Mouse (Mus musculus): ENCODE measurements around the gene Psmb10.

Gene Psmb10

GRCm38 (mm10) chr8:105936866-105937475, 1.3 kb downstream of the Psmb10 start:
- peak; percentile 92 for DNase-seq

- peak; percentile 46 for DNase-seq
Observed at GRCm38 (mm10) chr8:105935863-105936603, 2.2 kb downstream of the Psmb10 start.

DNA sequence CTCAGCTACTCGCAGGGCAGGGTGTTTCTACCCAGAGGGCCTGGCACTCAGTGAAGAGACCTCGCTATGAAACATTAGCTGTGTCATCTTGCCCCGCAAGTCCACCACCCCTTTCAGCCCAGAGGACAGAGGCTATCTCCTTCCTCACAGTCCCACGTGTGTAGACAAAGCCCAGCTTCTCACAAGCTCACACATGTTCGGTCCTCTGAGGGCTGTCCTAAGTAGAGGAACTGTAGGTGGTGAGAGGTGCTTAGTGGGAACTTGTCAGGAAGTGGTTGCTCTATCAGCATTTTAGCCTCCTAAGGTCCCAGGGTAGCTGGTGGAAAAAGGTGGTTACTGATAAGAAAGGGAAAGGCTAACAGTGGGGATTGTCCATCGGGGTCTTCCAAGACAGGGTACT, 3.1 kb downstream of the Psmb10 start:
- DNase-seq: no peak

GRCm38 (mm10) chr8:105933762-105934161, 4.5 kb downstream of the Psmb10 start, which contains the start of gene Ctrl:
Gene Ctrl, minus strand, starts transcription at chr8:105933862.
- DNase-seq: no peak

DNA sequence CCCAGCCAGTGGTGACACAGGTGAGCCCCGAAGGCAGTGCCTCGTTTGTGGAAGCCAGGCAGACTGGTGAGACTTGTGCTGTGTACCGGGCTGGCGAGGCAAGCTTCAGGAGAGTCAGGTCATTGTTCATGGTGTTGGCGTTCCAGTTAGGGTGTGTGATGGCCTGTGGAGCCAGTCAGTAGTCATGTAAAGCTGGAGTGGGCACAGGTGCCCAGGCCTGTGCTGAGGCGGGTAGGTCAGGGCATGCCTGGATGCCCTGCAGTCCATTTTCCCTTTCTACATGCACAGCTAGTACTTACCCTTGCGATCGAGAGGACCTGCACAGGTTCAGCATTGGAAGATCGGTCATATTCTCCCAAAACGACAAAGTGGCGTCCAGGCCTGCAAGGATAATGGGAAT, 5.7 kb downstream of the Psmb10 start:
- DNase-seq: no peak

GRCm38 (mm10) chr8:105931271-105931670, 7.0 kb downstream of the Psmb10 start:
- no peak for DNase-seq

DNA sequence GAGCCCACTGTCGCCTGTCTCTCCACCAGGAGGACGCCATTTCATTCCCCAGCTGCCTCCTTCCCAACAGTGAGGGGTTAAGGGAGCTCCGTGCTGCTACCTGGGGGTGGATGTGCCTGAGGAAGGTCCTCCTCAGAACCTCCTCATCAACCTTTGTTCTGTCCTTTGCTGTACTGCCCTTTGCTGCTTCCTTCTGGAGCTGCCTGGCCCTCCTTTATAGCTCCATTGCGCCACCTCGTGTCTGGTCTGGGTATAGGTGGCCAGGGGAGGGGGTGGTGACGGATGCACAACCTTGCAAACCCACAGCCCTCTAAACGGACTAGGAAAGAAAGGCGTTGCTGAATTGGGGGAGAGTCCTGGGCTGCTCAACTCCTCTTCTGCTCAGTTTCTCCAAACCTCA, 7.6 kb downstream of the Psmb10 start:
- DNase-seq: peak; percentile 86

DNA sequence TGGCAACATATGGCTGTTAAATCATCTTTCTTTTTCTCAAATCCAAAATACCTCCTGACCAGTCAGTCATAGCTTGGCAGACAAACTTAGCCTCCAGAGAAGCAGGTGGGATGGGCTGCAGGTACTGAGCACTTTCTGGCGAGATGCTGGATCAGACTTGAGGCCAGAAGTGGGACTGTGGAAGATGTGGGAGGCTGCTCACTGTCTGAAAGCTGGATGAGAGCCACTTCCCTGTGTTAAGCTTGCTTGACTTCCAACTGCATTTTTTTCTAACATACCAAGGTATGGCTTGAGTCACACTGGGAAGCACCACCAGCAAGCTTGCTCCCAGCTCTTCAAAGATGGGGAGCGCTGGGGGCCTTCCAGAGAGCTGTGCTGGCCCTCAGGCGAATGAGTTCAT, 13.1 kb downstream of the Psmb10 start:
- no peak for DNase-seq

DNA sequence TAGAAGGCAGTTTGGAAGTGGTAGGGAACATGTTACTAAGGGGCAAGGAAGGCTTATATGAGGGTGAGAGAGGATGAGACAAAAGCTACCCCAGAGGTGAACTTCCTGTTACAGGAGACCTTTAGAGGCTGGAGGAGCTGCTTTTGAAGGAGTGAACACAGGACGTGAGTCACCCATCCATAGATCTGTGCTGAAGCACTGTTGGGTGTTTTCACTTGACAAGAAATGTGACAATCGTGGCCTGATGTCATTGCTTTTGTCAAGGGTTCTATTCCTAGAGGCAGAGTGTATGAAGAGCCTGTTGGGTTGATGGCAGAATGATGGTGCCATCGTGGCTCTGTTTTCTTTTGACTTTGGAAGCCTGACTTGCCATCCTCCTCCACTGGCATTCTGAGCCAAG, 18.9 kb downstream of the Psmb10 start:
- no peak for DNase-seq

DNA sequence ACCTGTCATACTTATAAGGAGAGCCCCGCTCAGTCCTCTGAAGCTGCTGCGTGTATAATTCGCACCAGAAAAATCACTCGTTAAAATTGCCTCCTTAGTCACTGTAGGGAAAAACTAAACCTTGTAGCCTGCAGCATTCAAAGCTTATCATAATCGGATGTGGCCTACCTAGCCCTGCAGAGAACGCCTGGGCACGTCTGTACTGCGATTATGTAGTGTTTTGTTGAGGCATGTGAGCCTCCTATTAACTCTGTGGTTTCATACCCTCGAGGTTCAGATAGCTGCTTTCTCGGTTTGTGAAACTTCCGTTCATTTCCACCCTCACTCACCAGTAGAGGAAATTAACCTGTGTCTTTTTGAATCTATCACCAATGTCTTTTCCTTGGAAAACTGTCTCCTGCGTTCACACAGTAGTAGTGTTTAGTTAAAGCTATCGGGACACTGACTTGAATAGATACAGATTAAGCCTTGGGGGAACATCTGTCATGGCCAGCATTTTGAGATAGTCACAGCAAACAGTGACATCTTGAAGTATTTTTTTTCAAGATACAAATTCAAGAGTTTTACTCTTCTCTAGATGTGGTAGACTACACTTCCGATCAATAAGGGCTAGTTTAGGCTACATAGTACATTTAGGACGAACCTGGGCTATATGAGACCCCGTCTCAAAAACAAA, 37.2 kb downstream of the Psmb10 start:
- DNase-seq: no peak

DNA sequence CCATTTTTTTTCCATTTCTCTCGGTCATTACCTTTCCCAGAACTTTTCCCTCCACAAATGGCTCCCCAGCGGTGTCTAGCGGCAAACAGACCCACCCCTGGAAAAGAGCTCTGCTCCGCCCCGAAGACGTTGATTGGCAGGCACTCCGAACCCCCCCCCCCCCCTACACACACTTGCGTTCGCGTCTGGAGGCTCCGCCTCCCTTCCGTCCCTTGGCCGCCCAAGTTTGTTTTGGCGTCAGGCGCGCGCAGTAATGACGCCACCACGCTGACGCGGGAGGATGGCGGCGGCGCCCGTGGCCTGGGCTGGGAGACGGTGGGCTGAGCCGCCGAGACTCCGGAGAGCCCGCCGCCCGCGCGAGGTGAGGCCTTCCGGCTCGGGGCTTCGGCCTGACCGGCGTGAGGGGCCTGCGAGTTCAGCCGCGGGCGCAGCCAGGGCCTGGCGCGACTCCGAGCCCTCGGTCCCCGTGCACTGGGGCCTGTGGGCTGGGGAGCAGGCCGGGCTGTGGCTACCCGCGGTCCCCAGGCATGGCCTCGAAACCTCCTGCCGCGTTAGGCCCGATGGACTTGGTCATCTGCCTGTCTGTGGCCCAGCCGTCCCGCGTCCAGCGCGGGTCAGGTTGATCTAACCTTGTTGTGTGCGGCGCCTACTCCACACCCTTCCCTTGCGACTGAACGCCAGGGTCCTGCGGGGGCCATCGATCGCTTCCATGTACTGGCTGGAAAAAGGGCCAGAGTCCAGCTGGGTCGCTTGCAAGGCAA, 37.9 kb downstream of the Psmb10 start, which contains the start of gene Pskh1:
Gene Pskh1, plus strand, starts transcription at position 262 of the 761 bp plus-strand sequence.
- DNase-seq: peak; percentile 91

- no peak for DNase-seq
Observed at GRCm38 (mm10) chr8:105897801-105898480, 40.3 kb downstream of the Psmb10 start.

DNA sequence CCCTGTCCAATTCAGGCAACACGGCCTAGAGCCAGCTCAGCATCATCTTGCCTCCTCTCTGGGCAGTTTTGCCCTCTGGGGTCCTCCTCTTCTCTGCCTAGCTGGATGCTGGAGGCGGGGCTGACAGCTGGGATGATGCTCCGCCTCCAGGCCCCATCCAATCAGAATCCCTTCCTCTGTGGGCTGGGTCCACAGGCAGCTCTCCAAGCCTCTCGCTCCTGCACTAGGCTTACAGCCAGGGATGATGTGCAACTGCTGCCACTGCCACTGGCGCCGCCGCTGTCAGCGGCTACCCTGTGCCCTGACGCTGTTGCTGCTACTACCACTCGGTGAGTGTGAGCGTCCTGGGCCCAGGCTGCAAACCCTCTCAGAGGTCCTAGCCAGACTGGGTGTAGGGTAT, 44.9 kb downstream of the Psmb10 start, which contains the start of gene Nrn1l:
Gene Nrn1l, plus strand, starts transcription at position 229 of the 400 bp plus-strand sequence.
- peak; percentile 38 for DNase-seq

DNA sequence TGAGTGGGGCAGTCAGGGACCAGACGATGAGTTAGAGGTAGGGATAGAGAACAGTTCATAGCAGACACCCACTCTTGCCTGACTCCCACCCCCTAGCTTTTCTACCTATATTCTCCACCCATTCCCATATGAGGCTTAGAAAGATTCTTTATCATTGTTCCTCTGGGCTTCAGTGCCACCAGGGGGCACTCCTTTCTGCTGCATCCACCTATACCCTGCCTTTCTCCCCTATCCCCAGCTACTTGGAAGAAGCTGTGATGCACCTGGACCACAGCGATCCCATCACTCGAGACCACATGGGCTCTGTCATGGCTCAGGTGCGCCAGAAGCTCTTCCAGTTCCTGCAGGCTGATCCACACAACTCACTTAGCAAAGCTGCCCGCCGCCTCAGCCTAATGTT, 45.8 kb downstream of the Psmb10 start:
- DNase-seq: no peak

- no peak for DNase-seq
Observed at GRCm38 (mm10) chr8:105890870-105891269, 47.4 kb downstream of the Psmb10 start.

- no peak for DNase-seq
Observed at GRCm38 (mm10) chr8:105889756-105890465, 48.3 kb downstream of the Psmb10 start.
